Mouse (Mus musculus): ENCODE data around the gene Cnot10. TPM values are rescaled to one million over a fixed set of nuclear protein-coding genes. Genes with fewer than 3 reads are reported as not detected.
A peak's percentile ranks its signal among the peaks of the same experiment; 100 is the strongest.

The Cnot10 gene
- polyA plus RNA-seq, 1 experiment from 2014 or later = 26.9 TPM

GRCm38 (mm10) chr9:114672703-114673561, 32.9 kb upstream of the Cnot10 start:
- Histone ChIP-seq H3K4me3 (replicated peaks) (0 out of 2 replicates have a peak overlapping the region, but pooled peaks have one; percentile 6), H3K9ac (no peak overlapping the region), H3K36me3 (no peaks in the 10 kb centered on the region), H3K27ac (no peak overlapping the region), H3K27me3 (peaks cover 21% of the 10 kb centered on the region; the same call in 1 of the 2 replicates), H3K4me1 (replicated peaks) (no peaks in the 10 kb centered on the region), H3K4me2 (peak overlapping the region; percentile 47), H3K9me3 (replicated peaks) (no peaks in the 10 kb centered on the region)
- WGBS (ENCODE audit: insufficient replicate concordance) = 6% methylated on average over 24 of the region's 24 CpGs
- ATAC-seq (ENCODE audit: low read depth) (no peak), DNase-seq (no peak)

GRCm38 (mm10) chr9:114671946-114672345, 32.0 kb upstream of the Cnot10 start:
- DNase-seq (no peak), ATAC-seq (ENCODE audit: low read depth) (no peak)
- Histone ChIP-seq H3K4me3 (replicated peaks) (no peak overlapping the region), H3K9me3 (replicated peaks) (no peaks in the 10 kb centered on the region), H3K27me3 (peaks cover 21% of the 10 kb centered on the region; the same call in 1 of the 2 replicates), H3K27ac (no peak overlapping the region), H3K36me3 (no peaks in the 10 kb centered on the region), H3K9ac (no peak overlapping the region), H3K4me2 (no peak overlapping the region), H3K4me1 (replicated peaks) (no peaks in the 10 kb centered on the region)
- 44% methylated on average over 1 of the region's 1 CpGs for WGBS (ENCODE audit: insufficient replicate concordance)

GRCm38 (mm10) chr9:114669011-114669410, 29.0 kb upstream of the Cnot10 start:
- Histone ChIP-seq H3K27me3 (peaks cover 21% of the 10 kb centered on the region; the same call in 1 of the 2 replicates), H3K9me3 (replicated peaks) (no peaks in the 10 kb centered on the region), H3K9ac (no peak overlapping the region), H3K4me2 (no peak overlapping the region), H3K4me1 (replicated peaks) (no peaks in the 10 kb centered on the region), H3K4me3 (replicated peaks) (no peak overlapping the region), H3K36me3 (no peaks in the 10 kb centered on the region), H3K27ac (no peak overlapping the region)
- WGBS (ENCODE audit: insufficient replicate concordance) = 51% methylated on average over 5 of the region's 5 CpGs
- DNase-seq (no peak), ATAC-seq (ENCODE audit: low read depth) (no peak)

GRCm38 (mm10) chr9:114668047-114668446, 28.1 kb upstream of the Cnot10 start:
- H3K4me2 ChIP-seq = no peak overlapping the region
- ATAC-seq (ENCODE audit: low read depth) (no peak), DNase-seq (no peak)
- no peak overlapping the region for H3K9ac ChIP-seq
- no peaks in the 10 kb centered on the region for H3K9me3 ChIP-seq (replicated peaks)
- H3K27me3 ChIP-seq = peaks cover 13% of the 10 kb centered on the region; the same call in 1 of the 2 replicates
- no peak overlapping the region for H3K4me3 ChIP-seq (replicated peaks)
- no peaks in the 10 kb centered on the region for H3K4me1 ChIP-seq (replicated peaks)
- H3K27ac ChIP-seq = no peak overlapping the region
- WGBS (ENCODE audit: insufficient replicate concordance) = 63% methylated on average over 4 of the region's 4 CpGs
- no peaks in the 10 kb centered on the region for H3K36me3 ChIP-seq

GRCm38 (mm10) chr9:114666858-114667257, 26.9 kb upstream of the Cnot10 start:
- H3K27ac ChIP-seq = no peak overlapping the region
- H3K9me3 ChIP-seq (replicated peaks) = no peaks in the 10 kb centered on the region
- no peak overlapping the region for H3K9ac ChIP-seq
- 66% methylated on average over 10 of the region's 10 CpGs for WGBS (ENCODE audit: insufficient replicate concordance)
- no peak overlapping the region for H3K4me2 ChIP-seq
- H3K27me3 ChIP-seq = peaks cover 2% of the 10 kb centered on the region; the same call in 1 of the 2 replicates
- H3K4me3 ChIP-seq (replicated peaks) = no peak overlapping the region
- no peaks in the 10 kb centered on the region for H3K4me1 ChIP-seq (replicated peaks)
- ATAC-seq (ENCODE audit: low read depth) = no peak
- H3K36me3 ChIP-seq = no peaks in the 10 kb centered on the region
- DNase-seq = no peak

GRCm38 (mm10) chr9:114663782-114664181, 23.8 kb upstream of the Cnot10 start:
- Histone ChIP-seq H3K4me2 (no peak overlapping the region), H3K4me1 (replicated peaks) (no peaks in the 10 kb centered on the region), H3K4me3 (replicated peaks) (no peak overlapping the region), H3K9ac (no peak overlapping the region), H3K27ac (no peak overlapping the region), H3K27me3 (no peaks in the 10 kb centered on the region), H3K36me3 (no peaks in the 10 kb centered on the region), H3K9me3 (replicated peaks) (no peaks in the 10 kb centered on the region; the same call in 1 of the 2 replicates)
- WGBS (ENCODE audit: insufficient replicate concordance) = 61% methylated on average over 11 of the region's 11 CpGs
- DNase-seq = no peak
- ATAC-seq (ENCODE audit: low read depth) = no peak

GRCm38 (mm10) chr9:114661991-114662390, 22.0 kb upstream of the Cnot10 start:
- 42% methylated on average over 7 of the region's 7 CpGs for WGBS (ENCODE audit: insufficient replicate concordance)
- H3K4me3 ChIP-seq (replicated peaks) = no peak overlapping the region
- ATAC-seq (ENCODE audit: low read depth) = no peak

GRCm38 (mm10) chr9:114660983-114661382, 21.0 kb upstream of the Cnot10 start:
- ATAC-seq (ENCODE audit: low read depth) = no peak
- Histone ChIP-seq H3K4me3 (replicated peaks) (no peak overlapping the region), H3K27ac (no peak overlapping the region), H3K4me2 (no peak overlapping the region), H3K27me3 (no peaks in the 10 kb centered on the region), H3K9me3 (replicated peaks) (no peaks in the 10 kb centered on the region; the same call in 1 of the 2 replicates), H3K9ac (no peak overlapping the region), H3K4me1 (replicated peaks) (no peaks in the 10 kb centered on the region), H3K36me3 (no peaks in the 10 kb centered on the region)
- no peak for DNase-seq
- 63% methylated on average over 6 of the region's 6 CpGs for WGBS (ENCODE audit: insufficient replicate concordance)

More at GRCm38 (mm10) chr9:114661991-114662390, 22.0 kb upstream of the Cnot10 start:
- no peak overlapping the region for H3K9ac ChIP-seq
- H3K4me2 ChIP-seq = no peak overlapping the region
- H3K36me3 ChIP-seq = no peaks in the 10 kb centered on the region
- DNase-seq = no peak
- H3K27me3 ChIP-seq = no peaks in the 10 kb centered on the region
- no peaks in the 10 kb centered on the region for H3K4me1 ChIP-seq (replicated peaks)
- H3K27ac ChIP-seq = no peak overlapping the region
- H3K9me3 ChIP-seq (replicated peaks) = no peaks in the 10 kb centered on the region; the same call in 1 of the 2 replicates

GRCm38 (mm10) chr9:114660506-114660905, 20.5 kb upstream of the Cnot10 start:
- Histone ChIP-seq H3K9ac (no peak overlapping the region), H3K27ac (no peak overlapping the region), H3K36me3 (no peaks in the 10 kb centered on the region), H3K4me2 (no peak overlapping the region), H3K4me3 (replicated peaks) (no peak overlapping the region), H3K9me3 (replicated peaks) (no peaks in the 10 kb centered on the region; the same call in 1 of the 2 replicates), H3K4me1 (replicated peaks) (no peaks in the 10 kb centered on the region), H3K27me3 (no peaks in the 10 kb centered on the region)
- ATAC-seq (ENCODE audit: low read depth) = no peak
- no peak for DNase-seq
- 78% methylated on average over 6 of the region's 6 CpGs for WGBS (ENCODE audit: insufficient replicate concordance)

GRCm38 (mm10) chr9:114656701-114657100, 16.7 kb upstream of the Cnot10 start:
- no peak overlapping the region for H3K9ac ChIP-seq
- H3K4me2 ChIP-seq = no peak overlapping the region
- DNase-seq = no peak
- no peak overlapping the region for H3K4me3 ChIP-seq (replicated peaks)
- 25% methylated on average over 3 of the region's 3 CpGs for WGBS (ENCODE audit: insufficient replicate concordance)
- ATAC-seq (ENCODE audit: low read depth) = no peak
- H3K27me3 ChIP-seq = no peaks in the 10 kb centered on the region
- no peaks in the 10 kb centered on the region for H3K36me3 ChIP-seq
- no peaks in the 10 kb centered on the region for H3K4me1 ChIP-seq (replicated peaks)
- no peaks in the 10 kb centered on the region; the same call in 1 of the 2 replicates for H3K9me3 ChIP-seq (replicated peaks)
- no peak overlapping the region for H3K27ac ChIP-seq

- H3K4me3 ChIP-seq (replicated peaks) = no peak overlapping the region
- H3K4me1 ChIP-seq (replicated peaks) = no peaks in the 10 kb centered on the region
- H3K27ac ChIP-seq = no peak overlapping the region
- WGBS (ENCODE audit: insufficient replicate concordance) = 73% methylated on average over 4 of the region's 4 CpGs
- H3K36me3 ChIP-seq = no peaks in the 10 kb centered on the region
- DNase-seq (no peak), ATAC-seq (ENCODE audit: low read depth) (no peak)
- H3K9ac ChIP-seq = no peak overlapping the region
- no peak overlapping the region for H3K4me2 ChIP-seq
- H3K27me3 ChIP-seq = no peaks in the 10 kb centered on the region
- no peaks in the 10 kb centered on the region; the same call in 1 of the 2 replicates for H3K9me3 ChIP-seq (replicated peaks)
These were observed 15.4 kb upstream of the Cnot10 start for GRCm38 (mm10) chr9:114655356-114655755.

Data from liver, embryonic 13.5 days (tissue).